Mouse (Mus musculus): ENCODE results near the gene Adgrb2. TPM values are rescaled to one million over a fixed set of nuclear protein-coding genes. Genes with fewer than 3 reads are reported as not detected.

Adgrb2 gene
- 2.6 and 3.3 TPM in 2 replicates for polyA plus RNA-seq (2014; fragmentation: Nextera tagmentation; extraction: Ambion mirVana)

GRCm38 (mm10) chr4:129984421-129985061 is at the start of gene Adgrb2:
TSS of gene Adgrb2 (plus strand) at chr4:129984870.
- H3K4me1 ChIP-seq (ENCODE audit: control insufficient read depth, insufficient read depth, low read length), result peaks cover 54% of the 10 kb centered on the region
- H3K9ac ChIP-seq (ENCODE audit: low read depth, low read length), result peak within 1 kb of the TSS; percentile 67
- H3K27ac ChIP-seq (ENCODE audit: low read depth, low read length), result no peak within 1 kb of the TSS
- H3K4me2 ChIP-seq (replicated peaks; ENCODE audit: low read depth, low read length), result peak within 1 kb of the TSS; percentile 99
- H3K9me3 ChIP-seq (ENCODE audit: control insufficient read depth, low read length), result no peaks in the 10 kb centered on the region
- H3K36me3 ChIP-seq (ENCODE audit: control insufficient read depth, insufficient read depth, low read length), result no peaks in the 10 kb centered on the region
- peak within 1 kb of the TSS; percentile 61 for H3K4me3 ChIP-seq (ENCODE audit: low read length)
- H3K27me3 ChIP-seq (ENCODE audit: control insufficient read depth, insufficient read depth, low read length), result peaks cover 44% of the 10 kb centered on the region
- WGBS, result 2% methylated on average over 32 of the region's 77 CpGs
- no peak; the same call in 1 of the 2 replicates for ATAC-seq (ENCODE audit: low FRiP score, low TSS enrichment)

GRCm38 (mm10) chr4:129951359-129951821 is 33.3 kb upstream of the Adgrb2 start:
- H3K4me3 ChIP-seq (ENCODE audit: low read length), result no peak overlapping the region
- no peaks in the 10 kb centered on the region for H3K4me1 ChIP-seq (ENCODE audit: control insufficient read depth, insufficient read depth, low read length)
- WGBS, result 71% methylated on average over 6 of the region's 6 CpGs
- H3K27ac ChIP-seq (ENCODE audit: low read depth, low read length), result no peak overlapping the region
- H3K27me3 ChIP-seq (ENCODE audit: control insufficient read depth, insufficient read depth, low read length), result no peaks in the 10 kb centered on the region; the same call in none of the 2 replicates
- no peaks in the 10 kb centered on the region for H3K9me3 ChIP-seq (ENCODE audit: control insufficient read depth, low read length)
- H3K4me2 ChIP-seq (replicated peaks; ENCODE audit: low read depth, low read length), result no peak overlapping the region
- no peak for ATAC-seq (ENCODE audit: low FRiP score, low TSS enrichment)
- H3K9ac ChIP-seq (ENCODE audit: low read depth, low read length), result no peak overlapping the region
- H3K36me3 ChIP-seq (ENCODE audit: control insufficient read depth, insufficient read depth, low read length), result no peaks in the 10 kb centered on the region

GRCm38 (mm10) chr4:129952241-129952810 is 32.3 kb upstream of the Adgrb2 start:
- Histone ChIP-seq H3K9me3 (ENCODE audit: control insufficient read depth, low read length) (no peaks in the 10 kb centered on the region), H3K4me1 (ENCODE audit: control insufficient read depth, insufficient read depth, low read length) (no peaks in the 10 kb centered on the region), H3K9ac (ENCODE audit: low read depth, low read length) (no peak overlapping the region), H3K36me3 (ENCODE audit: control insufficient read depth, insufficient read depth, low read length) (no peaks in the 10 kb centered on the region), H3K27ac (ENCODE audit: low read depth, low read length) (no peak overlapping the region), H3K27me3 (ENCODE audit: control insufficient read depth, insufficient read depth, low read length) (no peaks in the 10 kb centered on the region; the same call in 1 of the 2 replicates), H3K4me3 (ENCODE audit: low read length) (no peak overlapping the region), H3K4me2 (replicated peaks; ENCODE audit: low read depth, low read length) (no peak overlapping the region)
- ATAC-seq (ENCODE audit: low FRiP score, low TSS enrichment), result no peak
- 48% methylated on average over 5 of the region's 5 CpGs for WGBS

- no peaks in the 10 kb centered on the region; the same call in 1 of the 2 replicates for H3K27me3 ChIP-seq (ENCODE audit: control insufficient read depth, insufficient read depth, low read length)
- H3K9me3 ChIP-seq (ENCODE audit: control insufficient read depth, low read length), result no peaks in the 10 kb centered on the region
Observed at GRCm38 (mm10) chr4:129954527-129954926, 30.1 kb upstream of the Adgrb2 start.

GRCm38 (mm10) chr4:129960180-129960944 is 24.3 kb upstream of the Adgrb2 start:
- H3K27ac ChIP-seq (ENCODE audit: low read depth, low read length), result no peak overlapping the region
- no peaks in the 10 kb centered on the region for H3K36me3 ChIP-seq (ENCODE audit: control insufficient read depth, insufficient read depth, low read length)
- H3K9ac ChIP-seq (ENCODE audit: low read depth, low read length), result peak overlapping the region; percentile 42
- 1% methylated on average over 37 of the region's 37 CpGs for WGBS
- no peaks in the 10 kb centered on the region for H3K9me3 ChIP-seq (ENCODE audit: control insufficient read depth, low read length)
- H3K4me3 ChIP-seq (ENCODE audit: low read length), result peak overlapping the region; percentile 41
- peak; percentile 74 for ATAC-seq (ENCODE audit: low FRiP score, low TSS enrichment)
- H3K4me2 ChIP-seq (replicated peaks; ENCODE audit: low read depth, low read length), result peak overlapping the region; percentile 86
- peaks cover 7% of the 10 kb centered on the region for H3K4me1 ChIP-seq (ENCODE audit: control insufficient read depth, insufficient read depth, low read length)
- no peaks in the 10 kb centered on the region for H3K27me3 ChIP-seq (ENCODE audit: control insufficient read depth, insufficient read depth, low read length)

More at GRCm38 (mm10) chr4:129954527-129954926, 30.1 kb upstream of the Adgrb2 start:
- H3K4me3 ChIP-seq (ENCODE audit: low read length), result no peak overlapping the region
- no peaks in the 10 kb centered on the region for H3K36me3 ChIP-seq (ENCODE audit: control insufficient read depth, insufficient read depth, low read length)
- no peak overlapping the region for H3K9ac ChIP-seq (ENCODE audit: low read depth, low read length)
- no peaks in the 10 kb centered on the region for H3K4me1 ChIP-seq (ENCODE audit: control insufficient read depth, insufficient read depth, low read length)
- no peak overlapping the region for H3K27ac ChIP-seq (ENCODE audit: low read depth, low read length)
- 64% methylated on average over 2 of the region's 2 CpGs for WGBS
- H3K4me2 ChIP-seq (replicated peaks; ENCODE audit: low read depth, low read length), result no peak overlapping the region
- no peak for ATAC-seq (ENCODE audit: low FRiP score, low TSS enrichment)

- H3K27me3 ChIP-seq (ENCODE audit: control insufficient read depth, insufficient read depth, low read length), result no peaks in the 10 kb centered on the region
- no peak overlapping the region for H3K27ac ChIP-seq (ENCODE audit: low read depth, low read length)
- no peaks in the 10 kb centered on the region for H3K36me3 ChIP-seq (ENCODE audit: control insufficient read depth, insufficient read depth, low read length)
- H3K4me3 ChIP-seq (ENCODE audit: low read length), result no peak overlapping the region
- ATAC-seq (ENCODE audit: low FRiP score, low TSS enrichment), result no peak
- H3K9ac ChIP-seq (ENCODE audit: low read depth, low read length), result no peak overlapping the region
- 0 out of 2 replicates have a peak, but pooled peaks cover under 1% of the 10 kb centered on the region for H3K4me1 ChIP-seq (ENCODE audit: control insufficient read depth, insufficient read depth, low read length)
- no peak overlapping the region for H3K4me2 ChIP-seq (replicated peaks; ENCODE audit: low read depth, low read length)
- WGBS, result 76% methylated on average over 11 of the region's 11 CpGs
- H3K9me3 ChIP-seq (ENCODE audit: control insufficient read depth, low read length), result no peaks in the 10 kb centered on the region
Observed at GRCm38 (mm10) chr4:129965294-129965693, 19.4 kb upstream of the Adgrb2 start.

GRCm38 (mm10) chr4:129966201-129966600 is 18.5 kb upstream of the Adgrb2 start:
- ATAC-seq (ENCODE audit: low FRiP score, low TSS enrichment), result no peak

GRCm38 (mm10) chr4:129967024-129968014 is 17.4 kb upstream of the Adgrb2 start:
- WGBS, result 50% methylated on average over 13 of the region's 13 CpGs
- H3K36me3 ChIP-seq (ENCODE audit: control insufficient read depth, insufficient read depth, low read length), result no peaks in the 10 kb centered on the region
- 0 out of 2 replicates have a peak, but pooled peaks cover 5% of the 10 kb centered on the region for H3K27me3 ChIP-seq (ENCODE audit: control insufficient read depth, insufficient read depth, low read length)
- no peaks in the 10 kb centered on the region for H3K4me1 ChIP-seq (ENCODE audit: control insufficient read depth, insufficient read depth, low read length)
- H3K9me3 ChIP-seq (ENCODE audit: control insufficient read depth, low read length), result no peaks in the 10 kb centered on the region
- no peak overlapping the region for H3K9ac ChIP-seq (ENCODE audit: low read depth, low read length)
- H3K4me3 ChIP-seq (ENCODE audit: low read length), result no peak overlapping the region
- no peak overlapping the region for H3K4me2 ChIP-seq (replicated peaks; ENCODE audit: low read depth, low read length)
- 0 out of 2 replicates have a peak, but pooled peaks have one; percentile 22 for ATAC-seq (ENCODE audit: low FRiP score, low TSS enrichment)
- H3K27ac ChIP-seq (ENCODE audit: low read depth, low read length), result no peak overlapping the region

More at GRCm38 (mm10) chr4:129966201-129966600, 18.5 kb upstream of the Adgrb2 start:
- WGBS, result 28% methylated on average over 10 of the region's 10 CpGs
- no peak overlapping the region for H3K4me2 ChIP-seq (replicated peaks; ENCODE audit: low read depth, low read length)
- no peak overlapping the region for H3K9ac ChIP-seq (ENCODE audit: low read depth, low read length)
- H3K36me3 ChIP-seq (ENCODE audit: control insufficient read depth, insufficient read depth, low read length), result no peaks in the 10 kb centered on the region
- no peak overlapping the region for H3K4me3 ChIP-seq (ENCODE audit: low read length)
- no peaks in the 10 kb centered on the region for H3K4me1 ChIP-seq (ENCODE audit: control insufficient read depth, insufficient read depth, low read length)
- no peak overlapping the region for H3K27ac ChIP-seq (ENCODE audit: low read depth, low read length)
- no peaks in the 10 kb centered on the region for H3K27me3 ChIP-seq (ENCODE audit: control insufficient read depth, insufficient read depth, low read length)
- no peaks in the 10 kb centered on the region for H3K9me3 ChIP-seq (ENCODE audit: control insufficient read depth, low read length)
